8 mouse cellular contexts compared by ENCODE assay signal in genomic region chrX:36807360-36808317, GRCm38 (mm10). TPM values are rescaled to one million over a fixed set of nuclear protein-coding genes. Genes with fewer than 3 reads are reported as not detected.
DNase-seq lines count a peak whose midpoint lies in the region; ATAC-seq and TF ChIP-seq lines count a peak whose summit lies in the region.

No protein-coding gene starts in this region.

- H3K27me3 ChIP-seq in lung, embryonic 16.5 days (ENCODE audit: control insufficient read depth, insufficient read depth, low read depth, low read length): no peaks in the 10 kb centered on the region
- H3K27me3 ChIP-seq in thymus, adult 2 months (ENCODE audit: control insufficient read depth, insufficient read depth, low read length): no peaks in the 10 kb centered on the region

- peak; percentile 85 for DNase-seq in Muller cell, postnatal 12 days (ENCODE audit: inconsistent ontology term)
- DNase-seq in cerebellum, adult 9-10 months: peak; percentile 90
- peak; percentile 87 for DNase-seq in forelimb bud, embryonic 11.5 days (ENCODE audit: low read depth, low spot score)
- DNase-seq in layer of hippocampus, adult 9-11 months: peak; percentile 91
- DNase-seq in ovary, adult 18-20 months (ENCODE audit: low spot score): peak; percentile 86
- DNase-seq in thymus, adult 2 months: peak; percentile 82

- WGBS in lung, embryonic 16.5 days: 11% methylated on average over 45 of the region's 45 CpGs
- 4% methylated on average over 40 of the region's 45 CpGs for WGBS in thymus, adult 2 months

- peak overlapping the region; percentile 59 for H3K4me2 ChIP-seq in lung, embryonic 16.5 days (ENCODE audit: low read depth, low read length)

- ATAC-seq in hematopoietic stem cell, adult 5-6 weeks (replicated peaks in 1 of 2; ENCODE audit: insufficient read depth in 1 of 2, low FRiP score in 2 of 2, low TSS enrichment in 1 of 2, low read depth in 1 of 2, poor library complexity in 2 of 2, severe bottlenecking in 2 of 2): peak; percentile 94 to 98
- peak; percentile 91 for ATAC-seq in lung, embryonic 16.5 days (ENCODE audit: low read depth)

- H3K27ac ChIP-seq in lung, embryonic 16.5 days (ENCODE audit: low read length): peak overlapping the region; percentile 77
- H3K27ac ChIP-seq in thymus, adult 2 months (ENCODE audit: control insufficient read depth, insufficient read depth, low read length): peak overlapping the region; percentile 57; the same call in 1 of the 2 replicates

- no peaks in the 10 kb centered on the region for H3K9me3 ChIP-seq in lung, embryonic 16.5 days (ENCODE audit: control insufficient read depth, low read length)

- peak; percentile 52; the same call in 1 of the 2 replicates for TF ChIP-seq POLR2A in thymus, adult 2 months (IDR thresholded peaks at IDR 0.05; ENCODE audit: control insufficient read depth, extremely low read depth, insufficient read depth, low read length, poor library complexity)

- 0 out of 2 replicates have a peak, but pooled peaks cover 4% of the 10 kb centered on the region for H3K4me1 ChIP-seq in lung, embryonic 16.5 days (replicated peaks; ENCODE audit: control insufficient read depth, insufficient read depth, low read length)
- 0 out of 2 replicates have a peak, but pooled peaks cover 4% of the 10 kb centered on the region for H3K4me1 ChIP-seq in thymus, adult 2 months (replicated peaks; ENCODE audit: control insufficient read depth, insufficient read depth, low read length)

- H3K4me3 ChIP-seq in lung, embryonic 16.5 days (ENCODE audit: low read length): peak overlapping the region; percentile 46
- peak overlapping the region; percentile 99 for H3K4me3 ChIP-seq in thymus, adult 2 months (ENCODE audit: control insufficient read depth, insufficient read depth, low read length)

- peak overlapping the region; percentile 43; the same call in 1 of the 2 replicates for H3K9ac ChIP-seq in lung, embryonic 16.5 days (ENCODE audit: low read length)

- peak; percentile 65; the same call in 1 of the 2 replicates for TF ChIP-seq CTCF in thymus, adult 2 months (IDR thresholded peaks at IDR 0.05; ENCODE audit: borderline replicate concordance, control insufficient read depth, extremely low read depth, insufficient read depth, low read length, poor library complexity)

- H3K36me3 ChIP-seq in lung, embryonic 16.5 days (ENCODE audit: control insufficient read depth, insufficient read depth, low read length): no peaks in the 10 kb centered on the region
- no peaks in the 10 kb centered on the region for H3K36me3 ChIP-seq in thymus, adult 2 months (ENCODE audit: control insufficient read depth, insufficient read depth, low read length)

RNA-seq across cellular contexts. Expression of gene Slc25a5, which starts 12.2 kb away (rescaled TPM):
- total RNA-seq in hematopoietic stem cell, adult 5-6 weeks (2017): 527 and 620 TPM in 2 replicates
- 576 and 581 TPM in 2 replicates for polyA plus RNA-seq in lung, embryonic 16.5 days (2015; fragmentation: Nextera tagmentation; extraction: Ambion mirVana)
- polyA plus RNA-seq in thymus, adult 2 months (2012; rRNA removed): 920 and 977 TPM in 2 replicates

Comparison
In these comparisons a context has a peak if more than half of its experiments do, and no peak if none do; other contexts are left out.
1. Peak in every context shown above with its lines: DNase-seq, ATAC-seq, H3K4me3 ChIP-seq and H3K27ac ChIP-seq.